Mouse (Mus musculus) forebrain, embryonic 11.5 days (tissue): Measurements from ENCODE around the gene Vmn2r-ps130. TPM values are rescaled to one million over a fixed set of nuclear protein-coding genes. Genes with fewer than 3 reads are reported as not detected.
"Not testable (repeated sequence)": the region's sequence is repeated elsewhere in the genome, so short reads cannot be mapped to it uniquely, and the experiment has no call there.

Source experiments
- ATAC-seq: fragments of 200-750 bp; cut with Nextera tagmentation; replicated peaks from 2 replicates; pipeline ENCODE4 v1.8.0; 2017; ENCODE audit warnings: moderate TSS enrichment; ENCODE audit not compliant: low FRiP score
- DNase-seq: peaks from one replicate; pipeline ENCODE4 v3.0.0-alpha.2; 2017; ENCODE audit warnings: low spot score
- H3K27ac ChIP-seq: fragments of 300-500 bp; sonication (generic); 2 replicates; pipeline ENCODE4 v1.5.1; 2014; ENCODE audit warnings: low read depth, low read length
- H3K27me3 ChIP-seq: fragments of 300-500 bp; sonication (generic); 2 replicates; pipeline ENCODE4 v1.6.1; 2014; ENCODE audit warnings: mild to moderate bottlenecking, low read length, mixed read lengths; ENCODE audit not compliant: control insufficient read depth, insufficient read depth
- H3K36me3 ChIP-seq: fragments of 300-500 bp; sonication (generic); 2 replicates; pipeline ENCODE4 v1.6.1; 2014; ENCODE audit warnings: mild to moderate bottlenecking, low read length, moderate library complexity, mixed read lengths; ENCODE audit not compliant: control insufficient read depth, insufficient read depth
- H3K4me1 ChIP-seq: fragments of 300-500 bp; sonication (generic); replicated peaks from 2 replicates; pipeline ENCODE4 v1.6.1; 2014; ENCODE audit warnings: low read length, mixed read lengths; ENCODE audit not compliant: control insufficient read depth, insufficient read depth
- H3K4me2 ChIP-seq: fragments of 300-500 bp; sonication (generic); 2 replicates; pipeline ENCODE4 v1.6.1; 2014; ENCODE audit warnings: low read depth, mild to moderate bottlenecking, low read length, moderate library complexity, mixed read lengths; ENCODE audit not compliant: severe bottlenecking
- H3K4me3 ChIP-seq: fragments of 300-500 bp; sonication (generic); 2 replicates; pipeline ENCODE4 v1.5.1; 2014; ENCODE audit warnings: low read depth, low read length
- H3K9ac ChIP-seq: fragments of 300-500 bp; sonication (generic); 2 replicates; pipeline ENCODE4 v1.6.1; 2014; ENCODE audit warnings: low read length
- H3K9me3 ChIP-seq: fragments of 300-500 bp; sonication (generic); 2 replicates; pipeline ENCODE4 v1.6.1; 2016; ENCODE audit warnings: low read length, mixed read lengths; ENCODE audit not compliant: control insufficient read depth
- WGBS: fragments of 180-500 bp; shearing (Covaris S2); extraction: QIAGEN DNeasy Blood & Tissue Kit; methylation state at CpG from one replicate; pipeline ENCODE4 v1.1.7; 2014; 5-methylcytosine and 5-hydroxymethylcytosine counted together
- polyA plus RNA-seq: library from polyadenylated mRNA; unstranded; fragments of >200 nt; fragmentation: Nextera tagmentation; extraction: Ambion mirVana; gene quantifications from 2 replicates; pipeline ENCODE4 v1.2.1, GENCODE M21; 2014

Gene Vmn2r-ps130
- polyA plus RNA-seq, result not detected in 2 replicates

DNA sequence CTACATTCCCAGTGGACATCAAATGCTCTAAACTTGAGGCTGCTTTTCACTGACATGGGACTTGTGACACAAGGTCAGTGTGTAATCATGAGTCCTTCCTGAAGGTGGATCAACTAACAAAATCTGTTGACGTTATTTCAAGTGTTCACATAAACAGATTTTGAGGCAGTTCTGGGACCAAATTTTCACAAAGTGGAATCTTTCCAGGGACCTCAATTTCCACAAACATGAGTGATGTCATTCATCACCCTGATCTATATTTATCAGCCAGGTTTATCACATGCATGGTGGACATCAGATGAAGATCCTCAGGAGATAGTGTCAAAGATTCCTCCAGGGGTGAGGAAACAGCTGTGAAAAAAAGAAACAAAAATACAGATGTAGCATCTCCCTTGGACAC, at the start of gene Vmn2r-ps130:
TSS of gene Vmn2r-ps130 (plus strand) at position 301 of the 400 bp plus-strand sequence.
- not testable (repeated sequence) for H3K27me3 ChIP-seq, H3K4me2 ChIP-seq, H3K4me1 ChIP-seq, H3K9ac ChIP-seq, H3K27ac ChIP-seq, DNase-seq, H3K9me3 ChIP-seq, H3K36me3 ChIP-seq, H3K4me3 ChIP-seq, ATAC-seq
- WGBS, result no CpG with 5 or more reads among the region's 1 CpGs

Other genes starting within 250 kb of the Vmn2r-ps130 start
- gene Zfp945, start 194.0 kb upstream of the Vmn2r-ps130 start, polyA plus RNA-seq, result 24.6 and 29.1 TPM in 2 replicates
- gene Vmn2r113, start 118.2 kb upstream of the Vmn2r-ps130 start, polyA plus RNA-seq, result not detected in 2 replicates
- gene Zfp40, start 132.1 kb downstream of the Vmn2r-ps130 start, polyA plus RNA-seq, result 18.3 and 18.9 TPM in 2 replicates